Mouse (Mus musculus) hindlimb bud, embryonic 11.5 days (tissue): Measurements from ENCODE around the gene Gm7075.
"Not testable (repeated sequence)": the region's sequence is repeated elsewhere in the genome, so short reads cannot be mapped to it uniquely, and the experiment has no call there.

Source experiments
- DNase-seq: peaks from one replicate; pipeline ENCODE4 v3.0.0-alpha.2; 2012; ENCODE audit warnings: low read depth, low spot score; ENCODE audit errors: extremely low spot score

The Gm7075 gene

DNA sequence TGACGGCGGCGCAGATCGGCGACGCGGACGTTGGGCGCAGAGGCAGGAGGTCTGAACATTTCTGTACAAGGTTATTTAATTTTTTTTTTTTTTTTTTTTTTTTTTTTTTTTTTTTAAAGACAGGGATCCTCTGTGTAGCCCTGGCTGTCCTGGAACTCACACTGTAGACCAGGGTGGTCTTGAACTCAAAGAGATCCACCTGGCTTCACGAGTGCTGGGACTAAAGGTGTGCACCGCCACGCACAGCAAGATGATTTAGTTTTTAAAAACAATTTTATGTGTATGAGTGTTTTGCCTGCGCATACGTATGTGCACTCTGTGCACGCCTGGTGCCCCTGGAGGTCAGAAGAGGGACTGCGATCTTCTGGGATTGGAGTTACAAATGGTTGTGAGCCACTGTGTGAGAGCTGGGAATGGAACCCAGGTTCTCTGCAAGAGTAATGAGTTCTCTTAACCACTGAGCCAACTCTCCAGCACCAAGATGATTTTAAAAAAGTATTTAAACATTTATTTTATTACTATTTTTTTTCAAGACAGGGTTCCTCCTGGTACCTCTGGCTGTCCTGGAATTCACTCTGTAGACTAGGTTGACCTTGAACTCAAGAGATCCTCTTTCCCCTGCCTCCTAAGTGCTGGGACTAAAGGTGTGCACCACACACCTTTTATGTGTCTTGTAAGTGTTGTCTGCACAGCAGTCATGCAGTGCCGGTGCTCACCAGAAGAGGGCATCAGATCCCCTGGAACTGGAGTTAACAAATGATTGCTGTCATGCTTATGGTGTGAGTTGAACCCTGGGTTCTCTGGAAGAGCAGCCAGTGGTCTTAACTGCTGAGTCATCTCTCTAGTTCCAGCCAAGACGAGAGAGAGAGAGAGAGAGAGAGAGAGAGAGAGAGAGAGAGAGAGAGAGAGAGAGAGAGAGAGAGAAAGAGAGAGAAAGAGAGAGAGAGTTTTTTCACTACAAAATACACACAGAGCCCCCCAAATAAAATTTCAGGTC, at the start of gene Gm7075:
Gene Gm7075 (minus strand): TSS at position 51 of the 997 bp plus-strand sequence.
- DNase-seq = no peak

- no peak for DNase-seq
Measured at GRCm38 (mm10) chr10:63460935-63461334, 39.3 kb upstream of the Gm7075 start.

GRCm38 (mm10) chr10:63457292-63458128, 35.9 kb upstream of the Gm7075 start:
- no peak for DNase-seq

GRCm38 (mm10) chr10:63455110-63455878, 33.7 kb upstream of the Gm7075 start:
- DNase-seq = no peak

- DNase-seq = no peak
Measured at GRCm38 (mm10) chr10:63453926-63454325, 32.3 kb upstream of the Gm7075 start.

GRCm38 (mm10) chr10:63444602-63445387, 23.2 kb upstream of the Gm7075 start:
- not testable (repeated sequence) for DNase-seq

DNA sequence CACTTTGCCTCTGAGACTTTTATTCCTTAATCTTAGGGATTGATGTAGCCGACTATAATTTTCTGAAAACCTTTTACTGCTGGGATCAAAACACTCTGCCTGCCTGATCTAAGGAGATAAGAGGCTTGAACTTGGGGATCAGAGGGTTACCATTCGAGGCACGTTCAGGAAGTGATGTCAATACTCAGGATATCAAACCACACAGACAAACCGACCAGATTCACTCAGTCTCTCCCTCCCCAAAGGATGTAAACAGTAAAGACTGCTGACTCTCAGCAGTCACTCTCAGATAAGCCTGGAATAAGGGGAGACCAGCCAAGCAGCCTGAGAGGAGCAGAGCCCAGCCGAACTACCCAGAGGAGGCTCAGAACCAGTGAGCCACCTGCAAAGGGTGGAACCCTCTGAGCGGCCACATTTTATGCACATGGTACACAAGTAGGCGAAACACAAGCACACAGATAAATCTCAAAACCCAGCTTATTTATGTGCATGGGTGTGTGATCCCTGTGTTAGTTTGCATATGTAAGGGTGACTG, 18.2 kb upstream of the Gm7075 start:
- DNase-seq = no peak

DNA sequence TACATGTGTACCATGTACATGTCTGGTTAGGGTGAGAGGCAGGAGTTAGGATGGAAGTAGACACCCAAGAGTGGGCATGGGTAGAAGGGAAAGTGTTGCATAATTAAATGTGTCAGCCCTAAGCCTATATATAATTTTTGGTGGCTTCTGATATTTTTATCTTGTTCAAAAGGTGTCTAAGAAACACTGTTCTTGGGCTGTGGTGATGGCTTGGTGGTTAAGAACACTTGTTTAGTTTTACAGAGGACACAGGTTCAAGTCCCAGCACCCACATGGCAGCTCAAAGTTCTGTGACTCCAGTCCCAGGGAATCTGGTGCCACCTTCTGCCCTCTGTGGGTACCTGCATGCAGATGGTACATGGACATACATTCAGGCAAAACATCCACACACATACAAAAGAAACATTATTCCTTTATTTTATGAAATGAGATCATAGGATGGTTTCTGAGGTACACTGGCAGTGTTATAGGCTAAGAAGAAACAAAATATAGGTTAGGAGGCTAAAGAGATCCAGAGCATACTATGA, 17.2 kb upstream of the Gm7075 start:
- DNase-seq = no peak

DNA sequence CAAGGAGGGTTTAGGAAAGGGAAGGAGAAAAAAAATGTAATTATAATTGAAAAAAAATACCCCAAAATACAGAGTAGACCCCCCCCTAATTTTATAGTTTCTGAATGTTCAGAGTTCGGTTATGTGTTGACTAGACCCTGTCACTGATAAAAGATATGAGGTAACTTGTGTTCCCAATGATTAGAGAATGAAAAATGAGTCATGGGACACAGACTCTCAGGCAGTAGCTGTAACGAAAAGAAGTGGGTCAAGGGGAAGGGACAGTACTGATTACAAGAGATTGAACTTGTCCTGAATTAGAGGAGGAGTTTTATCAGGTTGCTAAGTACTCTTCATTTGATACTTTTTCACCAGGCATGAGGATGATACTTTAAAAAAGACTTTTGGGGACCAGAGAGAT, 11.3 kb upstream of the Gm7075 start:
- no peak for DNase-seq

DNA sequence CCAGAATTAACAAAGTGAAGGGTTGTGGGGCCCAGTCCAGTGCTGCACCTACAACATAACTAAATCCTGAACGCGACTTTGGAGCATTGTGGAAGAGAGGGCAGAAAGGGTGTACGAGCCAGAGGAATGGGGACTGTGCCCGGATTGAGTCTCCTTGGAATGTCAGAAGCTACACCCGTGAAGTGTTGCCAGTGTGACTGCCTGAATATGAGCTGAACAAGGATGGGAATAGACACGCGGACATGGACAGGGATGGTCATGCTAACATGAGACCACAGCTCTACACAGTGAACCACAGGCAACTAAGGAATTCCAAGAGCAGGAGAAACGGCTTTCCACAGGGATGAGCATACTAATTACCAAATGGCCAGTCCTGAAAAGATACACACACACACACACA, 10.5 kb upstream of the Gm7075 start:
- no peak for DNase-seq

DNA sequence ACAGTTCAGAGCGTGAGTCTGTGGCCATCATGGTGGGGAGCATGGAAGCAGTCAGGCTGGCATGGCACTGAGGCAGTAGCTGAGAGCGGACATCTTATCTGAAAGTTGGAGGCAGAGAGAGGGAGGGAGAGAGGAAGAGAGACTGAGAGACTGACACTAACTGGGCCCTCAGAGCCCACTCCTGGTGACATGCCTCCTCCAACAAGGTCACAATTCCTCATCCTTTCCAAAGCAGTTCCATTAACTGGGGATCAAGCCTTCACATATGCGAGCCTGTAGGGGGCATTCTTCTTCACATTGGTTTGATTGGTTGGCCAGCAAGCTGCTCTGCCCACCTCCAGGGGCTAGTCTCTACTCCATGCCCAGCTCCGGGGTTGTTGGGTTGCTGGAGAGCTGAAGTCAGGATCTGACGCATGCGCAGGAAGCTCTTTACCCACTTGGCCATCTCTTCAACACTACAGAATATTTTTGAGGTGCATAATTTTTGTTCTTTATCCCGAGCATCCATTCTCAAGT, 9.7 kb upstream of the Gm7075 start:
- DNase-seq = no peak

DNA sequence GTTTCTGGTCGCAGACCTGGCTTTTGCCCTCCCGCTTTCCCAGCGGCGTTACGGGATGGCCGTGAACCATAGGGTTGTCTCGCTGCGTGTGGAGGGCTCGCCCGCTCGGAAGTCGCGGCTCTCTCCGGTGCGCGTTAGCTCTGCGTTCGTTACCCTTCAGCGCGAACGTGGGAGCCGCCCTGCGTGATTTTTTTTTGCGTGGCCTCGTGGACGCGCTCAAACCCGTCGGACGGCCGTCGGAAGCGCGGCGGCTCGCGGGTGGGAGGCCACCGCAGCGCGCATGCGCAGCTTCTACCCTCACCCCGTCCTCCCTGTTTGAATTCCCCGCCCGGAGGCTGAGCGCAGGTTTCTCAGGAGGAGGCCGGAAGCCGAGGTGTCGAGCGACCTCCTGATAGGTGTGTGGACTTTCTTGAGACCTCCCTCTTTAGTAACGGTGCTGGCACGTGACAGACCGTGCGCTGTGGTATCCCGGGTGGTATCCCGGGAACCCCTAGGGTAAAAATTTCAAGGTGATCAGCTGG, 8.3 kb upstream of the Gm7075 start, which contains the start of gene Ctnna3:
Gene Ctnna3 (plus strand): TSS at position 314 of the 521 bp plus-strand sequence.
- DNase-seq = peak; percentile 83

- peak; percentile 91 for DNase-seq
Measured at GRCm38 (mm10) chr10:63429380-63429779, 7.8 kb upstream of the Gm7075 start.

GRCm38 (mm10) chr10:63429023-63429340, 7.4 kb upstream of the Gm7075 start:
- DNase-seq = peak; percentile 30

DNA sequence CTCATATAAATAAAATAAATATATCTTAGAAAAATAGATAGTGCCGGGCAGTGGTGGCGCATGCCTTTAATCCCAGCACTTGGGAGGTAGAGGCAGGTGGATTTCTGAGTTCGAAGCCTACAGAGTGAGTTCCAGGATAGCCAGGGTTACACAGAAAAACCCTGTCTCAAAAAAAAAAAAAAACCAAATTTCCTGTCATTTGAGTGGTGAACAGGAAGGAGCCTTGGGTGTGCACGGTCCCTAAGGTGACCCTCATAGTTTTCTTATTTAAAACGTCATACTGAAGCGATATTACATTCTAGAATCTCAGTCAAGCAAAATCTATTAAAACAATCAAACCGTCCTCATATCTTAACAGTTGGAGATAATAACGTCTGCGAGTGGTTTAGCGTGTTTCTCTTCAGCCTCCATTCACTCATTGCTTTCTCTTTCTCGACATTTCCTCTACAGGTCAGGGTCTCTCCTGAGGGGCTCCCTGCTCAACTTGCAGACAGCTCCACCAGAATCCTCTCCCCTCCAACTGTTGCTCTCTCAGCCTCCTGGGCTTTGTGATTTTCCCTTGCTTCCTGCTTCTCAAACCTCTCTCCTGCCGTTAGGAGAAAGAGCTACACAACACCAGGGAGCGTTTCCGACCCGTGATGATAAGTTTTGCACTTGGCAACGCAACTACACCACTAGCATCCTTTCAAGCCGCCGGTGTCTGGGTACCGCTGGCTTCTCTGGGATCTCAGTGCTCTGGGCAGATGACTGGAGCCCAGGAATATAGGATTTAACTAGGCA, 6.8 kb upstream of the Gm7075 start:
- DNase-seq = no peak

DNA sequence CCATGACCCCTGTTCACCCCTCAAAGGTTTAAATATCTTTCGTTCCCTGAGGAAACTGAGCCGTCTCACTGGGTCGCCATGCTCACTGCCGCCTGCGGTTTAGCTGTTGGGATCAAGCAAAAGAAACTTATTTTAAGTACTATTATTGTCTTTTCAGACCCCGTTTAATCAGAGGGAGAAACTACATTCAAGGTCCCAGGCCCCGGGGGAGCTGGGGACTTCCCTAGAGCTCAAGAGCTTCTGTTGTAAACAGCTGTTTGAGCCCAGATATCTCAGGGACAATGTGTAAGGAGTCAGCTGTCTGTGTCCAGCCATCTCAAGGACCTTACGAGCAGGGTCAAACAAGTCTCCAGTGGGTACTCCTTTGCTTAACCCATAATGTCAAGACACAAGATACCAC, 5.6 kb upstream of the Gm7075 start:
- DNase-seq = no peak

- DNase-seq = no peak
Measured at GRCm38 (mm10) chr10:63424475-63424814, 2.9 kb upstream of the Gm7075 start.

GRCm38 (mm10) chr10:63423591-63424474, 2.2 kb upstream of the Gm7075 start:
- DNase-seq = no peak
